Mouse (Mus musculus): ENCODE data around the gene Ddx23. TPM values are rescaled to one million over a fixed set of nuclear protein-coding genes. Genes with fewer than 3 reads are reported as not detected.
A peak's percentile ranks its signal among the peaks of the same experiment; 100 is the strongest.

Ddx23 gene
- polyA plus RNA-seq, 1 experiment from 2014 or later = 23.1 TPM

DNA sequence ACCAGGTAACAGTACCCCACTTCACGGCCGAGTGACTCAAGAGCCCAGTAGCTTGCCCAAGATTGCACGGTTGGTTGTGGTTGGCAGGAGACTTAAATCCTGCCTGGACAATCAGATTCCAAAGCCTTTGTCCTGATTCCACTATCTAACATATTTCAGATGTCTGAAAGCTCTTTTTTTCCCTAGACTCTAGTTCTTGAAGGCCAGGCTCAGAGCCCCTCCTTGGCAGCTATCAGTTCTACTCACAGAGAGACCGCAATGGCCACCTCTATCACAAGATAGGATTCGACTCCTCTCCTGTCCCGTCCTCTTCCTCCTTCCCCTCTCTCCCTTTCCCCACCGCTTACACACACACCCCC lies 60.9 kb downstream of the Ddx23 start:
- Histone ChIP-seq H3K9me3 (replicated peaks) (no peaks in the 10 kb centered on the region), H3K27me3 (no peaks in the 10 kb centered on the region), H3K4me1 (peaks cover 64% of the 10 kb centered on the region), H3K27ac (peak overlapping the region; percentile 92), H3K4me2 (peak overlapping the region; percentile 63), H3K4me3 (replicated peaks) (peak overlapping the region; percentile 41), H3K36me3 (peaks cover 77% of the 10 kb centered on the region), H3K9ac (peak overlapping the region; percentile 51; the same call in 1 of the 2 replicates)
- ATAC-seq (replicated peaks; ENCODE audit: low FRiP score) = no peak
- WGBS = 36% methylated on average over 7 of the region's 7 CpGs

DNA sequence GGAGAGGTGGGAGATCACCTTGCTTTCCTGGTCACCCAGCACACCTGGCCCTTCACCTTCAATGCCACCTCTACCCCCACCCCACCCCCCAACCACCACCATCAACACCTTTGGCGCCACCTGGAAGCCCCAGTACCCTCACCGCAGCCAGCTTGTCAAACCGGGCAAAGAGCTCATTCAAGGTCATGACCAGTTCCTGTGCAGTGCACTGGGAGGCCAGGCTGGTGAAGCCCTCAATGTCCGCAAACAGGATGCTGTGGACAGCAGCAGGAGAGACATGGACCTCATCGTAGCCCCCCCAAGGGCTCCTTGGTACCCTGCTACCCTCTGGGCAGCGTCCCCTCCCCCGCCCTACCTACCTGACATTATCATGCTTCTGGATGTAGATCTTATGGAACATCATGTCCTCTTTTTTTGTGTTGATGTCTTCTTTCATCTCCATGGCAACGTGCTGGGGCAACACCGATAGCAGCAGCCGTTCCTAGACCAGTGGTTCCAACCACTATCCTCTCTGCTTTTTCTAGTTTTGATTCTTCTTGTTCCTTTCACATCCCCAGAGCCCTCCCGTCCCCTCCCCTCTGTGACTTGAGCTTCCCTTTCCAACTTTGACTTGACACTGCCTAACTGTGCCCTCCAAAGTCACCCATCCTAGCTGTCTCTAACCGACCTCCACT lies 62.5 kb downstream of the Ddx23 start:
- WGBS = 82% methylated on average over 12 of the region's 12 CpGs
- no peak overlapping the region for H3K4me3 ChIP-seq (replicated peaks)
- no peak for ATAC-seq (replicated peaks; ENCODE audit: low FRiP score)
- no peak overlapping the region for H3K9ac ChIP-seq
- no peaks in the 10 kb centered on the region for H3K27me3 ChIP-seq
- no peak overlapping the region for H3K4me2 ChIP-seq
- no peak overlapping the region for H3K27ac ChIP-seq
- H3K4me1 ChIP-seq = peaks cover 49% of the 10 kb centered on the region
- peaks cover 84% of the 10 kb centered on the region for H3K36me3 ChIP-seq
- H3K9me3 ChIP-seq (replicated peaks) = no peaks in the 10 kb centered on the region

DNA sequence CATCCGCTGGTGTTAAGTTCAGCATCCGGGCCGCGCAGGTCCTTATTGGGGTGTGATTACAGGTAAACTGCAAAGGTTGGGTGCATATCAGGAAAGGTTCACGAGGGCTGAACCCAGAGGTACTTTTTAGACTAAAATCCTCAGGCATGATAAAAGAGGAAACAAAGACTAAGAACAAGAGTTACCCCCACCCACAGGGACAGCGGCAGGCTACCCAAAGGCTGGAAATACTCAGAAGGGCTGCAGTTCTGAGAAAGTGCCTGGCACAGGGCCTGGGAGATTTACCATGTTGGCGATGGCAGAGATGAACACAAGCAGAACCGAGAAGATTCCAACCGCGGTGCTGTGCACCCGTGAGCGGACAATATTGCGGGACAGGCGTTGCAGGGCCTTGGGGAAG lies 66.1 kb downstream of the Ddx23 start:
- no peaks in the 10 kb centered on the region for H3K27me3 ChIP-seq
- WGBS = 95% methylated on average over 14 of the region's 14 CpGs
- no peak overlapping the region for H3K4me3 ChIP-seq (replicated peaks)
- no peak overlapping the region for H3K9ac ChIP-seq
- H3K27ac ChIP-seq = no peak overlapping the region
- peaks cover 14% of the 10 kb centered on the region for H3K4me1 ChIP-seq
- no peak overlapping the region for H3K4me2 ChIP-seq
- no peak for ATAC-seq (replicated peaks; ENCODE audit: low FRiP score)
- H3K36me3 ChIP-seq = peaks cover 98% of the 10 kb centered on the region
- H3K9me3 ChIP-seq (replicated peaks) = no peaks in the 10 kb centered on the region

Other genes with a start within 250 kb of the Ddx23 start
- not detected in 2 replicates for gene Olfr282, start 231.7 kb downstream of the Ddx23 start, polyA plus RNA-seq (2015; fragmentation: Nextera tagmentation; extraction: Ambion mirVana)
- not detected in 2 replicates for gene Olfr281, start 210.3 kb downstream of the Ddx23 start, polyA plus RNA-seq (2015; fragmentation: Nextera tagmentation; extraction: Ambion mirVana)
- gene OR5BS1P, start 193.0 kb downstream of the Ddx23 start, polyA plus RNA-seq (2015; fragmentation: Nextera tagmentation; extraction: Ambion mirVana) = not detected in 2 replicates
- gene Lalba, start 180.2 kb downstream of the Ddx23 start, polyA plus RNA-seq (2015; fragmentation: Nextera tagmentation; extraction: Ambion mirVana) = 0.22 TPM in 1 of 2 replicates, not detected in the other
- not detected in 2 replicates for gene Olfr279, start 170.5 kb downstream of the Ddx23 start, polyA plus RNA-seq (2015; fragmentation: Nextera tagmentation; extraction: Ambion mirVana)
- gene Kansl2, start 128.6 kb downstream of the Ddx23 start, polyA plus RNA-seq (2015; fragmentation: Nextera tagmentation; extraction: Ambion mirVana) = 115 and 121 TPM in 2 replicates
- gene Ccnt1, start 92.0 kb downstream of the Ddx23 start, polyA plus RNA-seq (2015; fragmentation: Nextera tagmentation; extraction: Ambion mirVana) = 61.0 and 66.4 TPM in 2 replicates
- 0.76 TPM in 1 of 2 replicates, not detected in the other for gene 4930415O20Rik, start 91.9 kb downstream of the Ddx23 start, polyA plus RNA-seq (2015; fragmentation: Nextera tagmentation; extraction: Ambion mirVana)
- gene Adcy6, start 52.8 kb downstream of the Ddx23 start, polyA plus RNA-seq (2015; fragmentation: Nextera tagmentation; extraction: Ambion mirVana) = 23.6 and 25.4 TPM in 2 replicates
- gene Cacnb3, start 32.1 kb downstream of the Ddx23 start, polyA plus RNA-seq (2015; fragmentation: Nextera tagmentation; extraction: Ambion mirVana) = 29.8 and 36.6 TPM in 2 replicates
- gene Rnd1, start 14.6 kb upstream of the Ddx23 start, polyA plus RNA-seq (2015; fragmentation: Nextera tagmentation; extraction: Ambion mirVana) = 0.62 and 0.99 TPM in 2 replicates
- gene Ccdc65, start 45.3 kb upstream of the Ddx23 start, polyA plus RNA-seq (2015; fragmentation: Nextera tagmentation; extraction: Ambion mirVana) = 0.73 and 1.1 TPM in 2 replicates
- 40.3 and 40.5 TPM in 2 replicates for gene Fkbp11, start 65.3 kb upstream of the Ddx23 start, polyA plus RNA-seq (2015; fragmentation: Nextera tagmentation; extraction: Ambion mirVana)
- 51.9 and 55.6 TPM in 2 replicates for gene Arf3, start 100.3 kb upstream of the Ddx23 start, polyA plus RNA-seq (2015; fragmentation: Nextera tagmentation; extraction: Ambion mirVana)
- 0.12 and 0.31 TPM in 2 replicates for gene Wnt10b, start 115.3 kb upstream of the Ddx23 start, polyA plus RNA-seq (2015; fragmentation: Nextera tagmentation; extraction: Ambion mirVana)
- 0.06 TPM in 1 of 2 replicates, not detected in the other for gene Wnt1, start 127.0 kb upstream of the Ddx23 start, polyA plus RNA-seq (2015; fragmentation: Nextera tagmentation; extraction: Ambion mirVana)
- gene Ddn, start 146.6 kb upstream of the Ddx23 start, polyA plus RNA-seq (2015; fragmentation: Nextera tagmentation; extraction: Ambion mirVana) = 2.9 and 3.2 TPM in 2 replicates
- 98.5 and 100 TPM in 2 replicates for gene Prkag1, start 168.6 kb upstream of the Ddx23 start, polyA plus RNA-seq (2015; fragmentation: Nextera tagmentation; extraction: Ambion mirVana)
- gene Kmt2d, start 208.3 kb upstream of the Ddx23 start, polyA plus RNA-seq (2015; fragmentation: Nextera tagmentation; extraction: Ambion mirVana) = 12.3 and 13.3 TPM in 2 replicates
- 20.0 and 20.5 TPM in 2 replicates for gene Rhebl1, start 231.6 kb upstream of the Ddx23 start, polyA plus RNA-seq (2015; fragmentation: Nextera tagmentation; extraction: Ambion mirVana)
- gene Dhh, start 235.6 kb upstream of the Ddx23 start, polyA plus RNA-seq (2015; fragmentation: Nextera tagmentation; extraction: Ambion mirVana) = 1.4 and 2.0 TPM in 2 replicates

Measured in kidney, embryonic 15.5 days (tissue).